Mouse (Mus musculus) spleen, adult 2 months (tissue): ENCODE data around the gene Pkn3.

ENCODE experiments used
- CTCF ChIP-seq: fragments of 200-500 bp; IDR thresholded peaks from 2 replicates; pipeline ENCODE4 v1.5.1; 2011; ENCODE audit warnings: mild to moderate bottlenecking, inconsistent platforms; ENCODE audit not compliant: insufficient read depth, insufficient read length, insufficient replicate concordance; ENCODE audit errors: extremely low read depth
- POLR2A ChIP-seq: fragments of 200-500 bp; IDR thresholded peaks from 2 replicates; pipeline ENCODE4 v1.6.1; 2011; ENCODE audit warnings: low read depth, low read length, inconsistent platforms

GRCm38 (mm10) chr2:30073285-30073684, 4.2 kb upstream of the Pkn3 start:
- TF ChIP-seq POLR2A (no peak), CTCF (no peak)
